Mouse (Mus musculus): ENCODE data around the gene Rmi1.
"Not testable (repeated sequence)": the region's sequence is repeated elsewhere in the genome, so short reads cannot be mapped to it uniquely, and the experiment has no call there.

Gene Rmi1

GRCm38 (mm10) chr13:58402003-58402743, at the start of gene Rmi1:
TSS of gene Rmi1 (plus strand) at chr13:58402248.
- peak; percentile 99 for DNase-seq (ENCODE audit: extremely low spot score, low read depth, low spot score)

GRCm38 (mm10) chr13:58352996-58353395, 49.1 kb upstream of the Rmi1 start:
- no peak for DNase-seq (ENCODE audit: extremely low spot score, low read depth, low spot score)

GRCm38 (mm10) chr13:58358629-58359303, 43.3 kb upstream of the Rmi1 start, which contains the start of gene Kif27:
TSS of gene Kif27 (minus strand) at chr13:58359122.
- peak; percentile 52 for DNase-seq (ENCODE audit: extremely low spot score, low read depth, low spot score)

GRCm38 (mm10) chr13:58359304-58359653, 42.8 kb upstream of the Rmi1 start:
- no peak for DNase-seq (ENCODE audit: extremely low spot score, low read depth, low spot score)

- DNase-seq (ENCODE audit: extremely low spot score, low read depth, low spot score) = no peak
Observed at GRCm38 (mm10) chr13:58364353-58365175, 37.5 kb upstream of the Rmi1 start.

GRCm38 (mm10) chr13:58365179-58365578, 36.9 kb upstream of the Rmi1 start:
- not testable (repeated sequence) for DNase-seq (ENCODE audit: extremely low spot score, low read depth, low spot score)

- no peak for DNase-seq (ENCODE audit: extremely low spot score, low read depth, low spot score)
Observed at GRCm38 (mm10) chr13:58366373-58366772, 35.7 kb upstream of the Rmi1 start.

GRCm38 (mm10) chr13:58367641-58368040, 34.4 kb upstream of the Rmi1 start:
- no peak for DNase-seq (ENCODE audit: extremely low spot score, low read depth, low spot score)

GRCm38 (mm10) chr13:58368835-58369234, 33.2 kb upstream of the Rmi1 start:
- DNase-seq (ENCODE audit: extremely low spot score, low read depth, low spot score) = no peak

- DNase-seq (ENCODE audit: extremely low spot score, low read depth, low spot score) = no peak
Observed at GRCm38 (mm10) chr13:58372278-58373152, 29.5 kb upstream of the Rmi1 start.

- DNase-seq (ENCODE audit: extremely low spot score, low read depth, low spot score) = no peak
Observed at GRCm38 (mm10) chr13:58373153-58373470, 28.9 kb upstream of the Rmi1 start.

GRCm38 (mm10) chr13:58384371-58384770, 17.7 kb upstream of the Rmi1 start:
- DNase-seq (ENCODE audit: extremely low spot score, low read depth, low spot score) = no peak

GRCm38 (mm10) chr13:58384779-58385546, 17.1 kb upstream of the Rmi1 start, which contains the start of gene 2210016F16Rik:
TSS of gene 2210016F16Rik (minus strand) at chr13:58385225.
- no peak for DNase-seq (ENCODE audit: extremely low spot score, low read depth, low spot score)

- no peak for DNase-seq (ENCODE audit: extremely low spot score, low read depth, low spot score)
Observed at GRCm38 (mm10) chr13:58385547-58385920, 16.5 kb upstream of the Rmi1 start.

GRCm38 (mm10) chr13:58387948-58388347, 14.1 kb upstream of the Rmi1 start:
- DNase-seq (ENCODE audit: extremely low spot score, low read depth, low spot score) = peak; percentile 81

- DNase-seq (ENCODE audit: extremely low spot score, low read depth, low spot score) = no peak
Observed at GRCm38 (mm10) chr13:58388379-58388778, 13.7 kb upstream of the Rmi1 start.

- DNase-seq (ENCODE audit: extremely low spot score, low read depth, low spot score) = no peak
Observed at GRCm38 (mm10) chr13:58389324-58389951, 12.6 kb upstream of the Rmi1 start.

- DNase-seq (ENCODE audit: extremely low spot score, low read depth, low spot score) = not testable (repeated sequence)
Observed at GRCm38 (mm10) chr13:58394392-58394791, 7.7 kb upstream of the Rmi1 start.

GRCm38 (mm10) chr13:58397651-58398050, 4.4 kb upstream of the Rmi1 start:
- DNase-seq (ENCODE audit: extremely low spot score, low read depth, low spot score) = no peak
